Mouse (Mus musculus) testis, adult 10 weeks (tissue): ENCODE results near the gene Xlr3c. TPM values are rescaled to one million over a fixed set of nuclear protein-coding genes. Genes with fewer than 3 reads are reported as not detected.

Experiments
- polyA plus RNA-seq: library from polyadenylated mRNA; stranded (reverse); fragments of 350-450 nt; fragmentation: Illumina TruSeq; extraction: RNeasy Lipid Tissue Mini Kit (QIAGEN cat#74804); gene quantifications from one replicate; pipeline ENCODE4 v1.2.3, GENCODE M21; 2014; ENCODE audit warnings: low read depth, low replicate concordance

Gene Xlr3c
- polyA plus RNA-seq, result 7.0 TPM

DNA sequence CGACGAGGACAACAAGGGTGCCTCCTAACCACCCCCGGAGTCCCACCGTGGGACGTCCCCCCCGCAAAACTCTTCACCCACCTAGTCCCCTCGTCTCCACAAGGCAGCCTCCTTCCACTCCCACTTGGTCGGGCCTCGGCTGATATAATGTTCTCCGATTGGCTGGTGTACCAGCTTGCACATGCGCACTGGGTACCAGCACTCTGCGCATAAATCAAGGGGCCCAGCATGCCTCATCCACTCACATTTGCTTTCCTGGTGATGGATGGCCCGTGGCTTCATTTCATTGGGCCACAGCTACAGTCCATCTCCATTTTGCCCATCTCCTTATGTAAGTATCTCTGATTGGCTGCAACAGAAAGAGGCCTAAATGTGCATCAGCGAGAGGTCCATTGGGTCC lies at the start of gene Xlr3c:
Gene Xlr3c (minus strand): TSS at position 121 of the 400 bp plus-strand sequence.

DNA sequence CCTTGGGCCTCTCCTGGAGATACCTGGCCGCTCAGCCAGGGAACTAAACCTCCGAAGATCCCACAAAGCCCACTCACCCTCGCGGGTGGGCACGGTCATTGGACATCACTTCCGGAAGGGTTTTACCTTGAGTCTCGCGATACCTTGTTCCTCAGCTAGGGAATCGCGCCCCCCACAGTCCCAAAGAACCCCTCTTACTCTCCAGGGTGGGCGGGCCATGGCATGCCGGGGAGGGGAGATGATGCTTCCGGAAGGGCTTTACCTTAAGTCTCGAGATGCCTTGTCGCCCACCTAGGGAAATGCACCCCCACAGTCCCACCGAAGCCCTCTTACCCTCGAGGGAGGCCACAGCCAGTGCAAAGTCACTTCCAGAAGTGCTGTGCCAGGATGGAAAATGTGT lies 27.7 kb upstream of the Xlr3c start, which contains the start of the genes Xlr5a and Xlr5c:
Gene Xlr5a (minus strand): TSS at position 101 of the 400 bp plus-strand sequence.
Gene Xlr5c (minus strand): TSS at position 101 of the 400 bp plus-strand sequence.

DNA sequence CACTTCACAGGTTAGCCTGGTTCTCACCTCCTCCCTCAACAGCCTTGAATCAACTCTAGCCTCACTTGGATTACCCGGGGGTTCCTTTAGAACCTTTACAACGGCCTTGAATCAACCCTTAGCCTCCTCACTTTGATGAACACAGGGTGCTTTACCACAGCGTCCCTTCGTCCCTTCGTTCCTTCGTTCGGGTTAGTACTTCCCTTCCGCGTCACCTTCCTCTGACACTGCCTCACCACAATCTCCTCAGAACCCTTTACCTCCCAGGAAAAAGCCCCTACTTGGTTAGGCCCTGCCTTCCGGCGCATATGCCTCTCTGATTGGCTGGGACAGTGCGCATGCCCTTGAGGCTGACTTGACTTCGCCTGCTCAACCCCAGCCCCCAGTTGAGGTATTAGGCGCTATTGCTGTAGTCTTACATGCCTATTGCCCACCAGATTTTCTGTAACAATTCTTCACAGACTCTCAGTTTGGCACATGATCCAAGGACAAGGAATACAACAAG lies 22.3 kb downstream of the Xlr3c start, which contains the start of gene Xlr4c:
Gene Xlr4c (minus strand): TSS at position 310 of the 505 bp plus-strand sequence.

DNA sequence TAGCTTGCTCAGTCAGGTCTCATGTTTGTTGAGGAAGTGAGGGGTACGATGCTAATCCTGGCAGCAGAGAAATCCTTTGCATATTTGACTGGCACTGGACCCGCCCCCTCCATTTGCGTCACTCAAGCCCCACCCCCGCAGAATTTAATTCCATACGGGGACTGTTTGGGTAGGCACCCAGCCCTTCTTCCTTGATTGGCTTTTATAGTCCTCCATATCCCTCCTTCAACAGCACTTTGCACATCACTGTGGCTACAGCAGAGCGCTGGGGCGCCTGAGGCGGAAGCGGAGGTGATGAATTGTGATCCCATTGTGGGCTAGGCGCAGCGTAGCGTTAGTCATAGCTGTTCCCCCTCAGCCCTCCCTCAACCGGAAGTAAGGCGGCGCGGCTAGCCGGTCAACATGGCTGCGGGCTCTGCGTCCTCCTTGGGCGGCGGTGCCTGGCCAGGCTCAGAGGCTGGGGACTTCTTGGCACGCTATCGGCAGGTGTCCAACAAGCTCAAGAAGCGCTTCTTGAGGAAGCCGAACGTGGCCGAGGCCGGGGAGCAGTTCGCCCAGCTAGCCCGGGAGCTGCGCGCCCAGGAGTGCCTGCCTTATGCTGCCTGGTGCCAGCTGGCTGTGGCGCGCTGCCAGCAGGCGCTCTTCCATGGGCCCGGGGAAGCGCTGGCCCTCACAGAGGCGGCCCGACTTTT lies 37.1 kb downstream of the Xlr3c start, which contains the start of gene F8a:
Gene F8a (plus strand): TSS at position 378 of the 692 bp plus-strand sequence.

DNA sequence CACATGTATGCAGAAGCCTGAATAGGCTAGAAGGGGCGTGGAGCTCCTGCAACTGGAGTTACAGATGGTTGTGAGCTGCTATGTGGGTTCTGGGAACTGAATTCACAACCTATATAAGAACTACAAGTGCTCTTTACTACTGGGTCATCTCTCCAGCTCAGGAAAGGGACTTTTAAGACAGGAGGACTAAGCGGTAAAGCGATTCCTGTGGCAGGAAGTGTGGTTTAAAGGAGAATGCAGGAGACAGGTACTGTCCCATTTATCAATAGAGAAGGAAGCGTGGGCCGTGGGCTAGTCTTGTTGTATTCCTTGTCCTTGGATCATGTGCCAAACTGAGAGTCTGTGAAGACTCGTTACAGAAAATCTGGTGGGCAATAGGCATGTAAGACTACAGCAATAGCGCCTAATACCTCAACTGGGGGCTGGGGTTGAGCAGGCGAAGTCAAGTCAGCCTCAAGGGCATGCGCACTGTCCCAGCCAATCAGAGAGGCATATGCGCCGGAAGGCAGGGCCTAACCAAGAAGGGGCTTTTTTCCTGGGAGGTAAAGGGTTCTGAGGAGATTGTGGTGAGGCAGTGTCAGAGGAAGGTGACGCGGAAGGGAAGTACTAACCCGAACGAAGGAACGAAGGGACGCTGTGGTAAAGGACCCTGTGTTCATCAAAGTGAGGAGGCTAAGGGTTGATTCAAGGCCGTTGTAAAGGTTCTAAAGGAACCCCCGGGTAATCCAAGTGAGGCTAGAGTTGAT lies 51.2 kb downstream of the Xlr3c start, which contains the start of gene Xlr4b:
Gene Xlr4b (plus strand): TSS at position 515 of the 746 bp plus-strand sequence.

Other genes with a start within 250 kb of the Xlr3c start
- gene Pnma5, start 228.3 kb downstream of the Xlr3c start, polyA plus RNA-seq, result 1.9 TPM
- gene Pnma3, start 200.6 kb downstream of the Xlr3c start, polyA plus RNA-seq, result 0.11 TPM
- gene Xlr4a, start 182.9 kb downstream of the Xlr3c start, polyA plus RNA-seq, result 14.1 TPM
- 2.9 TPM for gene Xlr3a, start 168.3 kb downstream of the Xlr3c start, polyA plus RNA-seq
- not detected for gene Gm14685, start 148.3 kb downstream of the Xlr3c start, polyA plus RNA-seq
- gene Xlr5b, start 116.6 kb downstream of the Xlr3c start, polyA plus RNA-seq, result 11.0 TPM
- gene DXBay18, start 115.9 kb downstream of the Xlr3c start, polyA plus RNA-seq, result 0.21 TPM
- 0.87 TPM for gene Spin2d, start 88.4 kb downstream of the Xlr3c start, polyA plus RNA-seq
- 3.6 TPM for gene Xlr3b, start 73.2 kb downstream of the Xlr3c start, polyA plus RNA-seq
- 10.5 TPM for gene Xlr4b, start 51.1 kb downstream of the Xlr3c start, polyA plus RNA-seq
- gene F8a, start 37.1 kb downstream of the Xlr3c start, polyA plus RNA-seq, result 1.8 TPM
- 12.6 TPM for gene Xlr4c, start 22.3 kb downstream of the Xlr3c start, polyA plus RNA-seq
- 10.8 TPM for gene Xlr5a, start 27.6 kb upstream of the Xlr3c start, polyA plus RNA-seq
- 11.1 TPM for gene Xlr5c, start 27.6 kb upstream of the Xlr3c start, polyA plus RNA-seq
- gene Gm45015, start 71.5 kb upstream of the Xlr3c start, polyA plus RNA-seq, result not detected
- gene Zfp275, start 77.2 kb upstream of the Xlr3c start, polyA plus RNA-seq, result 12.5 TPM
- 0.17 TPM for gene Gm18336, start 133.3 kb upstream of the Xlr3c start, polyA plus RNA-seq
- 0.18 TPM for gene Zfp92, start 145.7 kb upstream of the Xlr3c start, polyA plus RNA-seq
- gene Trex2, start 170.0 kb upstream of the Xlr3c start, polyA plus RNA-seq, result not detected
- gene Haus7, start 193.7 kb upstream of the Xlr3c start, polyA plus RNA-seq, result 20.2 TPM
- 29.6 TPM for gene Bgn, start 218.2 kb upstream of the Xlr3c start, polyA plus RNA-seq
- gene Atp2b3, start 237.7 kb upstream of the Xlr3c start, polyA plus RNA-seq, result 0.60 TPM